Mouse (Mus musculus) frontal cortex, postnatal 36 days (tissue): ENCODE measurements around the gene Purb.
"Not testable (repeated sequence)": the region's sequence is repeated elsewhere in the genome, so short reads cannot be mapped to it uniquely, and the experiment has no call there.

Experiments
- DNase-seq, 2 experiments: peaks; one replicate each; pipeline ENCODE4 v3.0.0; 2022; ENCODE audit warnings: low spot score in 2 of 2

Purb gene

GRCm38 (mm10) chr11:6484244-6484959 lies 8.7 kb upstream of the Purb start:
- DNase-seq = no peak

GRCm38 (mm10) chr11:6483103-6483502 lies 7.4 kb upstream of the Purb start:
- no peak for DNase-seq

- DNase-seq = no peak
Observed at GRCm38 (mm10) chr11:6481669-6482185, 6.0 kb upstream of the Purb start.

- peak in 1 of 2 experiments; percentile 26 for DNase-seq
Observed at GRCm38 (mm10) chr11:6480681-6481405, 5.1 kb upstream of the Purb start.

- DNase-seq = no peak
Observed at GRCm38 (mm10) chr11:6480191-6480590, 4.5 kb upstream of the Purb start.

- DNase-seq = no peak
Observed at GRCm38 (mm10) chr11:6479231-6479630, 3.5 kb upstream of the Purb start.

DNA sequence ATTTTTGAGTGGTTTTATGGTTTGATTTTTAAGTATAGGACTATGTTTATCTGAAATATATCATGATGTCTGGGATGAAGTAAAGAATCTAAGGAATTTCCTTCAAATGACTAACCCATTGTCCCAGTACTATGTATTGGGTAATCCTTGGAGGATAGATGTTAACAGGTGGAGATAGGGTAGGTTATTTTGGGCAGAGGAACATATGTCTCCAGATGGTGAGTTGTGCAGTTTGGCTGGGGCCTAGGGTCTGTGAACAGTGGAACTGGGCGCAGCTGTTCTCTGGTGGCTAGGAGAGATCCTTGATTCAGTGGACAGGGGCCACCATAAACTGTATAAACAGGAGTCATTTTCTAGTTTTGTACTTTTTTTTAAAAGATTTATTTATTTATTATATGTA lies 1.6 kb upstream of the Purb start:
- no peak for DNase-seq

DNA sequence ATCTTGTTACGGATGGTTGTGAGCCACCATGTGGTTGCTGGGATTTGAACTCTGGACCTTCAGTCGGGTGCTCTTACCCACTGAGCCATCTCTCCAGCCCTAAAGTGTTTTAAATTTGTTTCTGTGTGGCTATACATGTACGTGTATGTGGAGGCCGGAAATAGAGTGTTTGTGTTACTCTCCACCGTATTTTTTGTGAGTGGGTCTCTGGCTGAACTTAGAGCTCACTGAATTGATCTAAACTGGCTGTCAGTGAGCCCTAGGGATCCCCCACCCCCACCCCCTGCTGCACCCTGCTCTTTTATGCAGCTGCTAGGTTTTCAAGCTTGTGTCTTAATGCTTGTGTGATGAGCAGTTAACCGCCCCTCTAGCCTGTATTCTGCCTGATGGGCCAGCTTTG lies 1.2 kb upstream of the Purb start:
- DNase-seq = no peak

DNA sequence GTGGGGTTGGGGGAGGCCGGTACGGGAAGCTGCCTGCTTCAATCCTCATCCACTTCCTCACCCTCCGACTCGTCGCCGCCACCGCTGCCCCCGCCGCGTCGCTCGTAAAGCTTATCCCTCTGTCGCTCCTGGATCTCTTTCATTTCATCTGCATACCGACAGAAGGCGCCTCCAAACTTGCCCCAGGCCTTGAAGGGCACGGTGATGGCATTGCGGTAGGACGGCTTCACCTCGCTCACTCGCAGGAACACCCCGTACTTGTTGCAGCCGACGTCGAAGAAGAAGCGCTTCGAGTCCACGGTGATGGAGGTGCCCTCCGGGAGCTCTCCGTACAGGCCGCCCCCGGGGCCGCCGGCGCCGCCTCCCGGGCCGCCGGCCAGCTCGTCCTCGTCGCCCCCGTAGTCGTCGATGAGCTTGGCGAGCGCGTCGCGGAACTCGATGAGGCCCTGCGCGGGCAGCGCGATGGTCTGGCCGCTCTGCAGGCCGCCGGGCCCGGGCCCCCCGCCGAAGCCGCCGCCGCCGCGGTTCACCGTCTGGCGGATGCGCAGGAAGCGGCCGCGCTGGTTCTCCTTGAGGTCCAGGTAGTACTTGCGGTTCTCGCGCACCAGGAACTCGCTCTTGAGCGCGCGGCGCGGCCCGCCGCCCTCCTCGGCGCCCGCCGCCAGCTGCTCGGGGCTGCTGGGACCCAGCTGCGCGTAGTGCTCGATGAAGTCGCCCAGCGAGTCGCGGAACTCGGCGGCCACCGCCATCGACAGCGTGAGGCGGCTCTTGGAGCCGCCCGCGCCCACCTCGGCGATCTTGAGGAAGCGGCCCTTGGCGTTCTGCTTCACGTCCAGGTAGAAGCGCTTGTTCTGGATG lies 614 bp downstream of the Purb start:
- DNase-seq = peak; percentile 43 to 51

DNA sequence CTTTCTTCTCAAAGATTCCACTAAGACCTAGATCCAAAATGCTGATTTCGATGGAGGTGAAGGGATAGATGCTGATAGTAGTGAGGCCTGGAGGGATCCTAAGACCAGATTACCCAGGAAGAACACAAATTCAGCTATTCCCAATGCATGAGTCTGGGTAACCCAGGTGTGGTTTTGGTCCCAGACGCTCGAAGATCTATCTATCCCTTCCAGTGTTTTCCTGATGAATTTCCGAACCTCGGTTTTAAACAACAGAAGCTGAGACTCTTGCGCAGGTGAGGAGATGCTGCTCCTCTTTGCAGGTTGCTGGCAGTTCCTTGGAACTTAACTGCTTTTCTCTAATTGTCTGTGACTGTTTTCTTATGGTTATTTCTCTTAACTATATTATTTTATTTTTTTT lies 1.3 kb downstream of the Purb start:
- DNase-seq = no peak

DNA sequence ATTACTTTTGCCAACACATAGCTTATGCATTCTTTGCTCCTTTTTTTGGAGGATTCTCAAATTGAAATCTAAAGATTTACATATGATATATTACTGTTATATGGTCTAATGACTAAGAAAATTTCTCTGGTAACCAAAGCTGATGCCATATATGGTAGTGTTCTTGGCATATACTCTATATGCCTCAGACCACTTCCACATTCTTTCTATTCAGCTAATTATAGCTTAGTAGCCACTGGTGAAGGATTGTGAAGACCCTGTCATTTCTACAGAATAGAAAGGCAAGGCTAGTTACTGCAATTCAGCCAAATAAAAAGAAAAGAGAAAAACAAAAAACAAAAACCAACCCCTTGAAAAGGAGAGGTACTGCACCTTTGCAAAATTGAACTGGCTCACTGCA lies 3.6 kb downstream of the Purb start:
- DNase-seq = no peak

DNA sequence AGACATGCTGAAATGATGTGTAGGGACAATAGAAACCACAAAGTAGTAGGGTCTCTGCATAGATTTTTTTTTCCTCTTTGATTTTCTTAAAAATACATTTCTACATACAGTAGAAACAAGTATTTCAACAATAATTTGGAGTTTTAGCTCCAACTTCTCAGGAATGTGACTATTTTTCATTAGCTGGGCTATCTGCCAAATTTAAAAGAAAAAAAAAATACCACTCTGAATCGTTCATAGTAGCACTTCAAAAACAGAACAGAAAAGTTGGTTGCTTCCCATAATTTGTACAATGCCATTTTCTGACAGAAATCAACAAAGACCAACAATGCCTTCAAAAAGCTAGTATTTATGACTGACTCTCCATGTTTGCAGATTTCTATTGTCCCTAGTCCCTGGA lies 4.2 kb downstream of the Purb start:
- DNase-seq = no peak

- no peak for DNase-seq
Observed at GRCm38 (mm10) chr11:6471054-6471453, 4.7 kb downstream of the Purb start.

DNA sequence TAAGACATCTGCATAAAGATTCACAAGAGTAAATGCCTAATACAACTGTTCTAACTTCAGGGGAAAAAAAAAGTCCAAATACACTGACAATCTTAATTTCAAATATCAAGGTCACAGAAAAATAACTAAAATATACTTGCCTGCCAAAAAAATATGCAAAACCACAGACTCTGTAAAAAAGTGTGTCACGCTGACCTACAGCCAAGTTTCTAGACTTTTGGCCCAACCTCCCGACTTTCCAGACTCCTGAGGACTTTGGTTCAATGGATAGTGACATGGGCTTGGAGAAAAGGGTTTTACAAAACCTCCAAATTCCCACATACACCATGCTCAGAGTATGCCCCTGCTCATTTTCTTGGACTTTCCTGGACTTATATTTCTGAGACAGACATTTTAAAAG lies 7.2 kb downstream of the Purb start:
- no peak for DNase-seq

DNA sequence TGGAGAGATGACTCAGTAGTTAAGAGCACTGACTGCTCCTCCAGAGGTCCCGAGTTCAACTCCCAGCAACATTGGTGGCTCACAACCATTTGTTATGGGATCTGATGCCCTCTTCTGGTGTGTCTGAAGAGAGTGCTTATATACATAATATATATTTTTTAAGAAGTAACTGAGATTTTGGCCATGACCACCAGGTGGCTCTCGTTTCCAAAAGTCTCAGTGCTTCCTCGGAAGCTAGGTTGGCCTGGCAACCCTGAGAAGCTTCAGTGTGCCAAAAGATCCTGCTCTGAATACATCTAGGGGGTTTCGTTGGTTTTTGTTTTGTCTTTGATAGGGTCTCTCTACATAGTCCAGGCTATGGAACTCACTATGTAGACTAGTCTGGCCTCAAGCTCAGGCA lies 10.6 kb downstream of the Purb start:
- peak; percentile 60 to 74 for DNase-seq

DNA sequence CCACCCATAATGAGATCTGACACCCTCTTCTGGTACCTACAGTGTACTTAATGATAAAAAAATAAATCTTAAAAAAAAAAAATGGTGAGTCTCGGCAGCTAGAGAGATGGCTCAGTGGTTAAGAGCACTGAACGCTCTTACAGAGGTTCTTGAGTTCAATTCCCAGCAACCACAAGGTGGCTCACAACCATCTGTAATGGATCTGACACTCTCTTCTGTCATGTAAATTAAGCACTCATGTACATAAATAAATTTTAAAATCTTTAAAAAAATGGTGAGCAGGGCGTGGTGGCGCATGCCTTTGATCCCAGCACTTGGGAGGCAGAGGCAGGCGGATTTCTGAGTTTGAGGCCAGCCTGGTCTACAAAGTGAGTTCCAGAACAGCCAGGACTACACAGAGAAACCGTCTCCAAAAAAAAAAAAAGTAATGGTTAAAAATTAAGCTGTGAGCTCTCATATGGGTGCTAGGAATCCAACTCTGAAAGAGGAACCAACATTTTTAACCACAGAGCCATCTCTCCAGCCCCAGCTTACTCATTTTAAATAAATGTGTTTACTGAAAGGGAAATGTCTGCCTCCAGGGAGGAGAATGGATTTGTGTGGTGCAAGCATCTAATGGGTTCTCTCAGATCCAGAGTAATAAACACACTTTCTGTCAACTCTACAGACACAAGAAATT lies 12.4 kb downstream of the Purb start:
- DNase-seq = no peak

DNA sequence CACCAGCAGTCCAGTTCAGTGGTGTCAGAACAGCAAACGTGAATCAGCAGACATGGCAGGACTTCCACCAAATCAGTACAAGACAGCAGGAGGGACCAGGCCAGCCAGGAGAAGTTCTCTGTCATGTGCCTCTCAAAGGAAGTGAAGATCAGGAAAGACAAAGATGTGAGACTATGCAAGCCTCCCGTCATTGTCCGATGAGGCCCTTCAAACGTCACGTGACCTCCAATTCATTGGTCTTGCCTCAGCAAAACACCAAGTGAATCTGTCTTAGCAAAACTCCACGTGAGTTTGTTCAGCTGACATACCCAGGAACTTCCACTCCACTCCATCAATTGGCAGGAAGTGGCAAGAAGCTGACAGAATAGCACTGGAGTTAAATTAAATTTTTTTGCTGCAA lies 19.6 kb downstream of the Purb start:
- DNase-seq = no peak

GRCm38 (mm10) chr11:6448155-6448554 lies 27.6 kb downstream of the Purb start:
- DNase-seq = not testable (repeated sequence)

GRCm38 (mm10) chr11:6447493-6447892 lies 28.2 kb downstream of the Purb start:
- DNase-seq = no peak

DNA sequence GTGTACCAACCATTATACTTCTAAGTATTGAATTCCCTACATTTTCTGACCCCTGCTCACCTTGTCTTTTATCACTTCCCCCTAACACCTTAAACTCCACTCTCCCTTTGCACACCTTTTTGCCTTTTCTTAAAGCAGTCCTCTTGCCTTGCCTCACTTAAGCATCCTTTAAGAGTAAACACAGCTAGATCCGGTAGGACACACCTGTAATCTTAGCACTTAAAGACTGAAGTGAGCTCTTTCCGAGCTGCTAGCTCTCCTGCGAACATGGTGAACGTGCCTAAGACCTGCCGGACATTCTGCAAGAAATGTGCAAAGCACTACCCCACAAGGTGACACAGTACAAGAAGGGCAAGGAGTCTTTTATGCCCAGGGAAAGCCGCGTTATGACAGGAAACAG lies 29.8 kb downstream of the Purb start:
- no peak for DNase-seq

DNA sequence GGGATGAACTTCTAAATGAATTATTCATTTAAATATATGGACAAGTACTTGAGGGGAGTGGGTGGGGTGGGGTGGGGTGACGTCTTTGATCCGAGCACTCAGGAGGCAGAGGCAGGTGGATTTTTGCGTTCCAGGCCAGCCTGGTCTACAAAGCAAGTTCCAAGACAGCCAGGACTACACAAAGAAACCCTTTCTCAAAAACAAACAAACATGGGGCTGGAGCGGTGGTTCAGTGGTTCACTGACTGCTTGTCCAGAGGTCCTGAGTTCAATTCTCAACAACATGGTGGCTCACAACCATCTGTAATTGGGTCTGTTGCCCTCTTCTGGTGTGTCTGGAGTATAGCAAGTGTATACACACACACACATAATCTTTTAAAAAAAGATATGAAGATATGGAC lies 30.3 kb downstream of the Purb start:
- DNase-seq = no peak
